Mouse (Mus musculus): ENCODE measurements at regions not wholly inside any gene's neighbourhood (a gene's known extent, or its start where the extent isn't known, plus 50 kb on each side); places are given as distances from the start of the nearest gene placed in this dataset.

DNA sequence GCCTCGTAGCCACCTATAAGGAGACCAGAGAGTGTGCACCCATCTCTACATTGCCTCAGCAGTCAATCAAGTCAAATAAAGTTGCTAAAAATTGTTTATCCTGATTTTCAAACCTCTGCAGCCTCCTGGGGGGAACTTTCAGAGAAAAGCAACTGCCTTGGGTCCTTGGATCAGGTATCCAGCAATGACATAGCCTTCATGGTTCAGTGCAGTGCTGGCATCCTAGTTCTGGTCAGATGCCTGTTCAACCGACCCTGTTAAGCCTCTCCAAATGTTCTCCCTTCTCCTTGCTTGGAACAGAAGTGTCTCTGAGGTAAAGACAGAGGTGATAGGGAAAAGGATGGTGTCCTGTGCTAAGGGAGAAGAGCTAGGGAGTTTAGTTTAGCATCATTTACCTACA lies 64.7 kb upstream of the Ppm1h start:
- H3K4me2 ChIP-seq: no peak overlapping the region
- H3K4me3 ChIP-seq (replicated peaks): no peak overlapping the region
- H3K9ac ChIP-seq: no peak overlapping the region
- no peak overlapping the region for H3K27ac ChIP-seq
- no peaks in the 10 kb centered on the region for H3K36me3 ChIP-seq
- ATAC-seq (ENCODE audit: low read depth) (no peak), DNase-seq (no peak)
- peaks cover 6% of the 10 kb centered on the region; the same call in 1 of the 2 replicates for H3K4me1 ChIP-seq (replicated peaks)
- H3K27me3 ChIP-seq: no peaks in the 10 kb centered on the region
- WGBS (ENCODE audit: insufficient replicate concordance): 46% methylated on average over 2 of the region's 2 CpGs
- no peaks in the 10 kb centered on the region for H3K9me3 ChIP-seq (replicated peaks)

DNA sequence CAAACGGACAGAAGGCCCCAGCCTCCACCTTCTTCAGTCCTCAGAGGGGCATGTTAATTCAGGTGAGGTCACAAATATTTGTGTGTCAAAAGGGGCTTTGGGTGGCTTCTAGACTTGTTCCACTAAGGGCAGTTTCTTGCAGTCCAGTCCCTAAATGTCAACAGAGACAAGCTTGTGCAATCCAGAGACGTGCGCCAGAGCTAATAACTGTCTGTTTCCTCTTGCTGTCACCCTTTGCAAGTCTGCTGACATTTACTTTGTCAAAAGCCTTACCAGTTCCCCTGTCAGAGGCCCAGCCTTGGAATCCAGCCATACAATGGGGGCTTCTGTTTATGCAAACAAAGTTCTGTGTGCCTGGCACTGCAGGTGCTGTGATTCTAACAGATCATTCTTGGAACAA lies 63.8 kb upstream of the Ppm1h start:
- Histone ChIP-seq H3K9me3 (replicated peaks) (no peaks in the 10 kb centered on the region), H3K27ac (no peak overlapping the region; the same call in 1 of the 2 replicates), H3K36me3 (no peaks in the 10 kb centered on the region), H3K4me3 (replicated peaks) (no peak overlapping the region), H3K4me1 (replicated peaks) (peaks cover 6% of the 10 kb centered on the region; the same call in 1 of the 2 replicates), H3K27me3 (no peaks in the 10 kb centered on the region), H3K4me2 (no peak overlapping the region), H3K9ac (no peak overlapping the region)
- DNase-seq (peak; percentile 1), ATAC-seq (ENCODE audit: low read depth) (peak; percentile 61)
- 27% methylated on average over 3 of the region's 3 CpGs for WGBS (ENCODE audit: insufficient replicate concordance)

DNA sequence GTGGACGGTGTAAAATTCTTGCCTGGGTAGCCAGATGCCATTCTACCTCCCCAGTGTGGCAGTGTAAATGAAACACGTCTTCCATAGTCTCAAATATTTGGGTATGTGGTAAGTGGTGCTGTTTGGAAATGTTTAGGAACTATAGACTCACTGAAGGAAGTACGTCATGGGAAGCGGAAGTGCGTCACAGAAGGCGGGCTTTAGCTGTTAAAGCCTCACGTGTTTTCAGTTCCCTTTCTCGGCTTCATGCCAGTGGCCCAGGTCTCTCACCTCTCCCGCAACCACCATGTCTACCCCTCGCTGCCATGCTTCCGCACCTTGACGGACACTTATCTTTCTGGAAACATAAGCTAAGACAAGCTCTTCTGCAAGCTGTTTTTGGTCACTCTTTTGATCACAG lies 62.9 kb upstream of the Ppm1h start:
- ATAC-seq (ENCODE audit: low read depth): no peak
- Histone ChIP-seq H3K27ac (no peak overlapping the region), H3K4me1 (replicated peaks) (peaks cover 6% of the 10 kb centered on the region; the same call in 1 of the 2 replicates), H3K4me3 (replicated peaks) (no peak overlapping the region), H3K9ac (no peak overlapping the region), H3K36me3 (no peaks in the 10 kb centered on the region), H3K9me3 (replicated peaks) (no peaks in the 10 kb centered on the region), H3K27me3 (no peaks in the 10 kb centered on the region), H3K4me2 (no peak overlapping the region)
- DNase-seq: no peak
- 79% methylated on average over 12 of the region's 12 CpGs for WGBS (ENCODE audit: insufficient replicate concordance)

DNA sequence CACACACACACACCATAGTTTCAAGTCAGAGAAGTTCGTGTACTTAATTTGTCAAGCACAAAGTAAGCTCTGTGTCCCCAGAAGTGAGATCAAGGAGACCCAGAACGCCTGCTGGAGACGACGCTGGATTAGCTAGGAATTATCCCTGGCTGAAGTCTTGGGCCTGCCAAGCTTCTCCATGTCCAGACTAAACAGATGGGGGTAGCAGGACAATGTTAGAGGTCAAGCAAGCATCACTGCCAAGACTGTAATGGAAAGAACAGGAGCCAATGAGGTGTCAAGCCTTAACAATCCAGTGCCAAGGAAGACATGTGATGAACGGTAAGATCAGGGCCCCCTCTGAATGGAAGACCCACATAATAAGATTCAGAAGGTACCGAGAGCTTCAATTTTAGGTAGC lies 62.2 kb upstream of the Ppm1h start:
- Histone ChIP-seq H3K4me2 (no peak overlapping the region), H3K4me3 (replicated peaks) (no peak overlapping the region), H3K9ac (no peak overlapping the region), H3K36me3 (no peaks in the 10 kb centered on the region), H3K4me1 (replicated peaks) (peaks cover 6% of the 10 kb centered on the region; the same call in 1 of the 2 replicates), H3K27me3 (no peaks in the 10 kb centered on the region), H3K9me3 (replicated peaks) (no peaks in the 10 kb centered on the region), H3K27ac (no peak overlapping the region)
- DNase-seq (no peak), ATAC-seq (ENCODE audit: low read depth) (no peak)
- 66% methylated on average over 6 of the region's 6 CpGs for WGBS (ENCODE audit: insufficient replicate concordance)

DNA sequence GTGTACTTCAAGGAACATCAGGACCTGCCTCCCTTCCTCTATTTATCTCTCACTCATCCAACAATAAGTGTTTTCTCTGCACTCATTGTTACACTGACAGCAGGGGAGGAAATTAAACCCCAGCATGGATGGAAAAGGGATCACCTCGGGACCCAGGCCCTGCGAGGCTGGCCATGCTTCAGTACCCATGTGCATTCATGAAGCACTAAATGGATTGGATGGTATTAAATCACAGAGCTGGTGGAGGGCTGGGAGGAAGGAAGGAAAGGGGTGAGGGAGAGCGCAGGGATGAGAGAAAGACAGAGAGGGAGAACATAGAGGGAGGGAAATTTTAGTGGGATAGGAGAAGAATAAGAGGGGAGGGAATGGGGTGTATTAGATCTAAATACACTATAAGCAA lies 59.7 kb upstream of the Ppm1h start:
- Histone ChIP-seq H3K4me1 (replicated peaks) (peaks cover 6% of the 10 kb centered on the region; the same call in 1 of the 2 replicates), H3K27ac (no peak overlapping the region), H3K27me3 (no peaks in the 10 kb centered on the region), H3K4me3 (replicated peaks) (no peak overlapping the region), H3K36me3 (no peaks in the 10 kb centered on the region), H3K9ac (no peak overlapping the region), H3K9me3 (replicated peaks) (no peaks in the 10 kb centered on the region), H3K4me2 (no peak overlapping the region)
- no peak for ATAC-seq (ENCODE audit: low read depth)
- DNase-seq: no peak
- WGBS (ENCODE audit: insufficient replicate concordance): 59% methylated on average over 3 of the region's 3 CpGs

DNA sequence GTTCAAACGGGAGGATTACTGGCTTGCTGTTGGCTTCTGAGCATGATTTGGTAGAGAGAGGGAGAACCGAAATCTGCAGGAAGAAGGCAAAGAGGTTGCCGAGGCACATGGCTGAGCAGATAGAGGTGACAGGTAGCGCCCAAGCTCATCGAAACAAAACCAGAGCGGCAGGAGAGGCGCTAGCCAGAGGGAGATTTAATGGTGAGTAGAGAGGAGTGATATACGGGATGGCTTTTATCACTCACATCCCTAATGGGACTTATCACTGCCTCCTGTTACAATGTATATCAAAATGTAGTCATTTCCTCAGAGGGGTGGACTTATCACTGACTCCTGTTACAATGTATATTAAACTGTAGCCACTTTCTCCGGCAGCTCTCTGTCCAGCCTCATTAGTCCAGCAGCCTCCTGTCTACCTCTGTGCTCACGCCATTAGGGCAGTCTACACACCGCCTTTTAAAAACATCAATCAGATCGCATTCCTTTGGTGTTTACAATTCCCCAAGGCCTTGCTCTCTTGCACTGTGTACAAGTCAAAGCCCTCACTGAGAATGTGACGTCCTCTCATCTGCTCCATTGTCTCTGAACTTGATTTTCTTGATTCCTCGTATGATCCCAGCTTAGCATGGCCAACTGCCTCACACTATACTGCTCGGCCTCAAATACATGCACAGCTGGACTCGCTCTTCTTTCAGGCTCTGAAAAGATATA lies 59.0 kb upstream of the Ppm1h start:
- Histone ChIP-seq H3K9me3 (replicated peaks) (no peaks in the 10 kb centered on the region), H3K27ac (no peak overlapping the region), H3K4me2 (no peak overlapping the region), H3K4me3 (replicated peaks) (no peak overlapping the region), H3K27me3 (no peaks in the 10 kb centered on the region), H3K9ac (no peak overlapping the region), H3K36me3 (no peaks in the 10 kb centered on the region), H3K4me1 (replicated peaks) (0 out of 2 replicates have a peak, but pooled peaks cover under 1% of the 10 kb centered on the region)
- ATAC-seq (ENCODE audit: low read depth): no peak
- DNase-seq: no peak
- 69% methylated on average over 16 of the region's 16 CpGs for WGBS (ENCODE audit: insufficient replicate concordance)

Data from liver, embryonic 13.5 days (tissue).